Mouse (Mus musculus): ENCODE measurements at regions not wholly inside any gene's neighbourhood (a gene's known extent, or its start where the extent isn't known, plus 50 kb on each side); places are given as distances from the start of the nearest gene placed in this dataset.

- no peak for DNase-seq
Observed at GRCm38 (mm10) chr19:20035223-20035622, 355.5 kb downstream of the Anxa1 start.

- no peak for DNase-seq
Observed at GRCm38 (mm10) chr19:20027667-20028282, 363.0 kb downstream of the Anxa1 start.

GRCm38 (mm10) chr19:20014114-20014513 lies 376.6 kb downstream of the Anxa1 start:
- no peak for DNase-seq

- DNase-seq: no peak
Observed at GRCm38 (mm10) chr19:20009801-20010441, 380.8 kb downstream of the Anxa1 start.

DNA sequence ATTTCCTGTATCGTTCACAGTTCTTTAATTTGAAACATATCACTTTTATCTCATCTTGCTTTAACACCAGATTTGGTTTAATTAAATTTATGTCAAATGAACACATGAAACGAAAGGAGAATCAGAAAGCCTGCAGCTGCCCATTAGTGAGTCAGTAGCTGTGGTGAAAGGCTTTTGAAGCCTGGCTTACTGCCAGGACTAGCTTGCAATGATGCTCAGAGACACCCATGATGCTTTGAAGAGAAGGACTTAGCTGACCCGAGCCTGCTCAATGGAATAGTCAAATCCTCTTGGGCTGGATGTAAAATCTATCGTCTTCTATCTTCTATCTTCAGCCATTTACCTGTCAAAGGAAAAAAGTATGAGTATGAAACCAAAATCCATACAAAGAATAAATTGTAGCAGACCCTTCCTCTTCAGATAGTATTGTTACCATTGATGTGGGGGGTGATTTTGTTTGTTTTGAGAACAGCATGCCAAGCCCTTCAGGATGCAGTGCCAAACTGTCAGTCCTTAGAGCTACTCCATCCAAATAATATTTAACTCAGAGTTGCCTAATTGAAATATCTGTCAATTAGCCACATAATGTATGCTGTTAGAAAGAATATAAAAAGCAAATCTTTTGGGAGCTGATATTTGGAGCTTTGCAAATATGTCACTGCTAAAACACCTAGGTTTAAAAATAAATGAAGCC lies 384.7 kb downstream of the Anxa1 start:
- no peak for DNase-seq

GRCm38 (mm10) chr19:19987255-19987654 lies 403.5 kb downstream of the Anxa1 start:
- no peak for DNase-seq

- no peak for DNase-seq
Observed at GRCm38 (mm10) chr19:19978816-19979215, 411.9 kb downstream of the Anxa1 start.

DNA sequence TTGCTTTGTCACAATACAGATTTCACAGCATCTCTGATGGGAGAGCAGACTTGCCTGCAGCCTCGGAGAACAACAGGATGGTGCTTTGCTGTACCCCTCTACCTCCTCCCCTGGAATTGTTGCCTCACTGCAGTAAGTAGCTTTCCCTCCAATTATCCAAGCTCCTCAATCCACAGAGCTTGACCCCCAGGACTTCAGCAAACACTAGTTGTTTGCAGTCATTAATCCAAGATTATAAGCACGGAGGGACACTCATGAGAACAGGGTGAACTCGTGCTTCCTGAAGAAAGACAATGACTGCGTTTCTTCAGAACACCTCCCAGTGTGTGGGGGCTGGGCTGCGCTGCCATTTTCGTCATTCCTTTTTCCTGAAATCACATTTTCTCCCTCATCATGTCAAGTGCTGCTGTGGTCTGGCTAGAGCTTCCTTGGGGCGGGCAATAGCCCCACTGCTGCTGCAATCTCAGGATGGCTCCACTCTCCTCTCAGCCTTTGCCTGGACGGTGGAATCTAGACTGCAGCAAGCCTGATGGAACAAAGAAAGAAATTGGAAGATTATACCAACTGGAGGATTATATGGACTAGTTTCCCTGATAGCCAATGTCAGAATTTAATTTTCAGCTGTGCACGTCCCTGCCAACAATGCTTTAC lies 413.0 kb downstream of the Anxa1 start:
- no peak for DNase-seq

DNA sequence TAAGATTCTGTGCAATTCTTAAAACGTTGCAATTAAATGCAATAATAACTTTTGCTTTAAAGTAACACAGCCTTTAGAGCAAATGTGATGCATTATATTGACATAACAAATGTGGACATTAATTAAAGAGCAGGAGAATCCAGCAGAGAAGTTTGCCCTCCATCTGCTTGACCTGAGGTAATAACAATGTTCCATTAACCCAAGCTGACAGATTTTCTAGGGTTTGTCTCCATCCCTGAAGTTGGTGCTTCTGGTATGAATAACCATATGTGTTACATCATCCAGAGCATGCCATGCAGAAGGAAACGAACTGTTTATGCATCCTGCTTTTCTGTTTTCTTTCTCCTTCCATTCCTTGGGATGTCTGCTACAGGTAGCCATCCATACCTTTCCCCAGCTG lies 414.0 kb downstream of the Anxa1 start:
- DNase-seq: no peak

DNA sequence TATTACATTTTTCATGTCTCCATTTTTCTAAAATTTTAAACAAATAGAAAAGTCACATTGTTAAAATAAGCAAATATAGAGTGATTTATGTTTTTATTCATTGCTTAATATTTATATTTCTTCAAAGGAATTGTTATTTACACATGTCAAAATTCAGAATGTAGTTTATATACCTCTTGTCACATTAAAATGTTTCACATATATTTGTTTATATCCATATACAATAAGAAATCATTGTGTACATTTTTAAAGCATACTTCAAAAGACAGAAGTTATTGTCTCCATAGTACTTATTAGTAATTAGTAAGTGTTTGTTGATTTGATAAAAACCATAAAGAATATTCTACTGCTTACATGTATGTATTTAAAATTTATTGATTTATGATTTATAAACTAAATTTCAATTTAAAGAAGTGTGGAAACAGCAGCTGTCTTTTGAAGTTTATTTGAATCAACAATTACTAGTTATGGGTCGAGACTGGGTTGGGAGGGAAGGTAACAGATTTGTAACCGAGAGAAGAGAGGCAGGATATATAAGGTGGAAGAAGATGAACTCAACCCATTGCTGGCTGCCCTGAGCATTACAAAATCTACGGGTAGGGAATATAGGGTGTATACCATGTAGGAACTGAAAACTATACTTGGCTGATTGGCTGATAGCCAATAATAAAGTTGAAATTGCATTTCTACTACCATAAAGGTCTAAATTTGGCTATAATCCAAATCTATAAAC lies 420.8 kb downstream of the Anxa1 start:
- DNase-seq: no peak

- no peak for DNase-seq
Observed at GRCm38 (mm10) chr19:19969335-19969734, 421.4 kb downstream of the Anxa1 start.

GRCm38 (mm10) chr19:19945247-19945646 lies 445.5 kb downstream of the Anxa1 start:
- no peak for DNase-seq

GRCm38 (mm10) chr19:19942697-19943096 lies 448.0 kb downstream of the Anxa1 start:
- no peak for DNase-seq

GRCm38 (mm10) chr19:19921109-19921508 lies 469.6 kb downstream of the Anxa1 start:
- no peak for DNase-seq

- DNase-seq: no peak
Observed at GRCm38 (mm10) chr19:19885933-19886710, 504.6 kb downstream of the Anxa1 start.

DNA sequence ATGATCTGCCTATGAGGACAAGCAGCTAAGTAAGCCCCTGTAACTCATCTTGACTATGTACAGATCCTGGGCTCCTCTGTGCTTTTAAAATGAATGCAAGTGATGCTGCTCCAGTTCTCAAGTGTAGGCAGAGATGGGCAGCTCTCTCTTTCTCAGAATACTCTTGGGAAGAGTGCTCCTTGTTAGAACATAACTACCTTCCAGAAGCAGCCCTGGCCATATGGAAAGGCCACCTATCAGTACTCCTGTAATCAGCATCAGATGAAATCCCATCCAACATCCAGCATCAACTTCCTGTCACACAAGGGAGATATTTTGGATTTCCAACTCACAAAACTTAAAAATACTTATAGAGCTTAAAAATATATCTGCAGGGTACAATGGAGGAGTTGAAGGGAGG lies 509.8 kb downstream of the Anxa1 start:
- DNase-seq: no peak

DNA sequence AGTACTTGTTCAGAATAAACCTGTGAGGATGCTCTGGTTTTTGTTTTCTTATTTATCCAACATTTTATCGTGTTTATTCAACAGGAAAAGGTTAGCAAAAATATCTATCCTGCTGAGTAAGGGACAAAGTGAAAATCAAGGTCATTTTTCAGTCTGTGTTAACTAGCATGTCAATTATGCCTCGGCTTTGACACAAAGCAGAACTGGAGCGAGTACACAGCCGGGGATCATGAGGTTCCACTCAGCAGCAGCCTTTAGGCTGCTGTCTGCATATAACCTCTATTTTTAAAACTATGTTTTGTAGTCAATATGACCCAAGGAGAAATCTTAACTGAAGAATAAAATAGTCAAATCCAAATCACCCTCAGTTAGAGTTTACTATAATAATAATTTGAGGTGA lies 542.6 kb downstream of the Anxa1 start:
- no peak for DNase-seq

- DNase-seq: no peak
Observed at GRCm38 (mm10) chr19:19807992-19808391, 582.8 kb downstream of the Anxa1 start.

DNA sequence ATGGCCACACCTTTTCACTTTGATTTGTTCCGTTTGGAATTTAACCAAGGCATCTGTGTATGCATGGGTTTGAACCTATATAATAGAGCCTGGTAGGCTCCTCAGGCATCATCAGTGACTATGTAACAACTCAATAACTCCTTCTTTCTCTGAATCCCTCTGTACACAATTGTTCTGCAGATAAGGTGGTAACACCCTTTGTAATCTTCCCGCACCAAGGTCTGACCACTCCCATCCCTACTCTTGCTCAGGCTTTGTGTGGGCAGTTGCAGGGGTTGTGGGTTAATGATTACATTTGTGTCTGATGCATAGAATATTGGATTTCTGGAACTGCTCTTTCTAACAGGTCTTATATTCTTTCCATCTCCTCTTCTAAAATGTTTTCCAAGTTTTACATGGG lies 596.9 kb downstream of the Anxa1 start:
- DNase-seq: no peak

DNA sequence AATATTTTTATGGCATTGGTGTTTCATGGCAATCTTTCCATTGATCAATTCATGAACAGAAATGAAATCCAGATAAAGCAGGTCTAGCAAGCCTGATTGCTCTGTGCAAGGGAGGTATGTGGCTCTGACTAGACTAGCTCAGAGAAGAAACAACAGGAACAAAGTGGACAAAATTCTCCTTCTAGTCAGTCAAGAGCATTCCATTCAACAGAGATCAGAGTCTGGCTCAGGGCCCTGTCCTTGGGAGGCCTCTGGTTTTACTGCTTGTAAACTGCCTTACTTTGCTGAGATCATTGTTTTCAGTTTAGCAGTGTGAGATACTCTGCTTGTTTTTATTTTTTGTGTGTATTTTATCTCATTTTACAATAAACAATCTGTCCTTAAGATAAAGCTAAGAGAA lies 607.2 kb downstream of the Anxa1 start:
- DNase-seq: peak; percentile 12

DNA sequence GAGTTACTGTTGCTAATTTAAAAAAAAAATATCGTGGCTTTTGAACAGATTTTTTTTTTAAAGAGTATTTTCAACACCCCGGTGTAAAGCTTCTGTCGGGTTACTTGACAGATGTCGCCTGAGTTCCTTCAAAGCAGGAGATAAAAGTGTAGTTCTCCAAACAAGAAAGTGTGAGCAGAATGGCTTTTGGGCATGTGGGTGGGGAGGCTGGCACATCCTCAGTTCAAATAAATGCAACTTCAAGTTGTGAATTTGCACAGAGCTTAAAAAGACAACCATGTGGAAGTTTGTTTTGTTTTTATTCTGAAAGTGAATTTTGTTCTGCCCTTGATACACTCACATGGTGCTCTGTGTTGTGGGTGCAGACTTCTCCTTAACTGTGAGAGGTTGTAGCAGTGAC lies 612.9 kb downstream of the Anxa1 start:
- no peak for DNase-seq

GRCm38 (mm10) chr19:19770990-19771389 lies 619.8 kb downstream of the Anxa1 start:
- DNase-seq: no peak

Data from kidney, adult 11 months (tissue).